Comparison of ENCODE assay signal across 23 mouse cellular contexts in genomic region chr11:58605228-58605627, GRCm38 (mm10). TPM values are rescaled to one million over a fixed set of nuclear protein-coding genes. Genes with fewer than 3 reads are reported as not detected.
"Had no signal": no experiment of that assay in that cellular context is flagged by ENCODE, and none has a peak within 500 bp of the region (broad histone marks: within the 10 kb centered on the region; RNA-seq: fewer than 3 reads in every experiment).

No protein-coding gene starts in this region.

- DNase-seq: kidney, adult 8-10 months; kidney, postnatal 25 days; lung, embryonic 14.5 days; lung, postnatal 10 days; lung, postnatal 4 days; midbrain, embryonic 14.5 days; retina, postnatal 1 day; right cerebral cortex, postnatal 4 days; thymus, adult 18-20 months; thymus, postnatal 14 days had no signal

- H3K4me3 ChIP-seq: limb, embryonic 15.5 days; liver, embryonic 15.5 days; midbrain, embryonic 10.5 days; neural tube, embryonic 12.5 days had no signal

- H3K4me2 ChIP-seq: limb, embryonic 15.5 days; liver, embryonic 15.5 days; lung, embryonic 14.5 days; neural tube, embryonic 12.5 days had no signal

- H3K36me3 ChIP-seq: limb, embryonic 15.5 days; liver, embryonic 15.5 days; midbrain, embryonic 10.5 days; neural tube, embryonic 12.5 days had no signal

- H3K27ac ChIP-seq: limb, embryonic 15.5 days; liver, embryonic 15.5 days; midbrain, embryonic 10.5 days; neural tube, embryonic 12.5 days had no signal

- H3K9ac ChIP-seq: limb, embryonic 15.5 days; liver, embryonic 15.5 days; lung, embryonic 14.5 days; neural tube, embryonic 12.5 days had no signal

- H3K4me1 ChIP-seq: limb, embryonic 15.5 days; midbrain, embryonic 10.5 days; neural tube, embryonic 12.5 days had no signal

- H3K27me3 ChIP-seq: limb, embryonic 15.5 days; liver, embryonic 15.5 days; neural tube, embryonic 12.5 days had no signal

- H3K9me3 ChIP-seq: limb, embryonic 15.5 days; liver, embryonic 15.5 days; midbrain, embryonic 10.5 days; neural tube, embryonic 12.5 days had no signal

RNA-seq across cellular contexts. Expression of gene Olfr324, which starts 10.3 kb away (rescaled TPM):
- total RNA-seq: layer of hippocampus, postnatal 25 days; left cerebral cortex, adult 8-10 months; left cerebral cortex, postnatal 25 days; megakaryocyte, adult 5-6 weeks; monocyte, adult 5-6 weeks; neutrophil, adult 5-6 weeks had no signal
- polyA plus RNA-seq: kidney, embryonic 16.5 days; limb, embryonic 11.5 days; limb, embryonic 15.5 days; liver, embryonic 15.5 days; lung, embryonic 14.5 days; midbrain, embryonic 10.5 days; midbrain, embryonic 14.5 days; neural tube, embryonic 12.5 days; spleen, adult 2 months had no signal

RNA-seq across cellular contexts. Expression of gene 2210407C18Rik, which starts 10.6 kb away (rescaled TPM):
- total RNA-seq: layer of hippocampus, postnatal 25 days; left cerebral cortex, adult 8-10 months; left cerebral cortex, postnatal 25 days; megakaryocyte, adult 5-6 weeks; monocyte, adult 5-6 weeks; neutrophil, adult 5-6 weeks had no signal
- polyA plus RNA-seq: kidney, embryonic 16.5 days; limb, embryonic 11.5 days; limb, embryonic 15.5 days; liver, embryonic 15.5 days; lung, embryonic 14.5 days; midbrain, embryonic 10.5 days; midbrain, embryonic 14.5 days; neural tube, embryonic 12.5 days; spleen, adult 2 months had no signal

RNA-seq across cellular contexts. Expression of gene Olfr323, which starts 25.1 kb away (rescaled TPM):
- total RNA-seq: layer of hippocampus, postnatal 25 days; left cerebral cortex, adult 8-10 months; left cerebral cortex, postnatal 25 days; megakaryocyte, adult 5-6 weeks; monocyte, adult 5-6 weeks; neutrophil, adult 5-6 weeks had no signal
- polyA plus RNA-seq: kidney, embryonic 16.5 days; limb, embryonic 11.5 days; limb, embryonic 15.5 days; liver, embryonic 15.5 days; lung, embryonic 14.5 days; midbrain, embryonic 10.5 days; midbrain, embryonic 14.5 days; neural tube, embryonic 12.5 days; spleen, adult 2 months had no signal

RNA-seq across cellular contexts. Expression of gene Olfr325, which starts 27.7 kb away (rescaled TPM):
- total RNA-seq: layer of hippocampus, postnatal 25 days; left cerebral cortex, adult 8-10 months; left cerebral cortex, postnatal 25 days; megakaryocyte, adult 5-6 weeks; monocyte, adult 5-6 weeks; neutrophil, adult 5-6 weeks had no signal
- polyA plus RNA-seq: kidney, embryonic 16.5 days; limb, embryonic 11.5 days; limb, embryonic 15.5 days; liver, embryonic 15.5 days; lung, embryonic 14.5 days; midbrain, embryonic 10.5 days; midbrain, embryonic 14.5 days; neural tube, embryonic 12.5 days; spleen, adult 2 months had no signal

RNA-seq across cellular contexts. Expression of gene Olfr224, which starts 34.9 kb away (rescaled TPM):
- total RNA-seq: layer of hippocampus, postnatal 25 days; left cerebral cortex, adult 8-10 months; left cerebral cortex, postnatal 25 days; megakaryocyte, adult 5-6 weeks; monocyte, adult 5-6 weeks; neutrophil, adult 5-6 weeks had no signal
- polyA plus RNA-seq: kidney, embryonic 16.5 days; limb, embryonic 11.5 days; limb, embryonic 15.5 days; liver, embryonic 15.5 days; lung, embryonic 14.5 days; midbrain, embryonic 10.5 days; midbrain, embryonic 14.5 days; neural tube, embryonic 12.5 days; spleen, adult 2 months had no signal
